Mouse (Mus musculus): ENCODE measurements at regions not wholly inside any gene's neighbourhood (a gene's known extent, or its start where the extent isn't known, plus 50 kb on each side); places are given as distances from the start of the nearest gene placed in this dataset.

GRCm38 (mm10) chr12:8111484-8111883 is 96.4 kb upstream of the Ldah start:
- no peak for ATAC-seq (replicated peaks; ENCODE audit: low FRiP score, poor library complexity, severe bottlenecking)

GRCm38 (mm10) chr12:8155566-8155965 is 52.3 kb upstream of the Ldah start:
- no peak for ATAC-seq (replicated peaks; ENCODE audit: low FRiP score, poor library complexity, severe bottlenecking)
